Mouse (Mus musculus) small intestine, adult 2 months (tissue): Measurements from ENCODE around the gene Apaf1. TPM values are rescaled to one million over a fixed set of nuclear protein-coding genes. Genes with fewer than 3 reads are reported as not detected.

Experiments
- H3K27ac ChIP-seq: fragments of 200-500 bp; 2 replicates; pipeline ENCODE4 v1.5.1; 2012; ENCODE audit warnings: low read depth, low read length, control low read depth, inconsistent platforms; ENCODE audit not compliant: insufficient read depth
- H3K27me3 ChIP-seq: fragments of 200-500 bp; 2 replicates; pipeline ENCODE4 v1.6.1; 2012; ENCODE audit warnings: mild to moderate bottlenecking, moderate library complexity, low read length, inconsistent platforms; ENCODE audit not compliant: control insufficient read depth, insufficient read depth
- H3K36me3 ChIP-seq: fragments of 200-500 bp; 2 replicates; pipeline ENCODE4 v1.6.1; 2012; ENCODE audit warnings: mild to moderate bottlenecking, low read length, control low read depth, inconsistent platforms; ENCODE audit not compliant: control insufficient read depth, insufficient read depth
- H3K4me1 ChIP-seq: fragments of 200-500 bp; 2 replicates; pipeline ENCODE4 v1.6.1; 2012; ENCODE audit warnings: low read length, inconsistent platforms, mixed read lengths; ENCODE audit not compliant: control insufficient read depth, insufficient read depth, insufficient read length
- H3K4me3 ChIP-seq: fragments of 200-500 bp; 2 replicates; pipeline ENCODE4 v1.5.1; 2012; ENCODE audit warnings: low read depth, mild to moderate bottlenecking, control low read depth, inconsistent platforms, low read length, moderate library complexity
- CTCF ChIP-seq: fragments of 200-500 bp; IDR thresholded peaks from 2 replicates; pipeline ENCODE4 v1.5.1; 2012; ENCODE audit warnings: low read depth, mild to moderate bottlenecking, control low read depth, inconsistent platforms, low read length, moderate library complexity, mixed read lengths; ENCODE audit not compliant: insufficient replicate concordance, insufficient read length; ENCODE audit errors: extremely low read depth
- POLR2A ChIP-seq: fragments of 200-500 bp; IDR thresholded peaks from 2 replicates; pipeline ENCODE4 v1.6.1; 2012; ENCODE audit warnings: low read depth, mild to moderate bottlenecking, control low read depth, inconsistent platforms, low read length, moderate library complexity
- WGBS: fragments of 180-500 bp; shearing (Covaris S2); methylation state at CpG from one replicate; pipeline ENCODE4 v1.1.7; 2018; 5-methylcytosine and 5-hydroxymethylcytosine counted together
- polyA plus RNA-seq: library from polyadenylated mRNA; depleted of rRNA; stranded (reverse); fragments of >200 nt; gene quantifications from 2 replicates; pipeline ENCODE4 v1.2.3, GENCODE M21; 2012

Gene Apaf1
- polyA plus RNA-seq, 1 experiment, result 13.1 TPM

DNA sequence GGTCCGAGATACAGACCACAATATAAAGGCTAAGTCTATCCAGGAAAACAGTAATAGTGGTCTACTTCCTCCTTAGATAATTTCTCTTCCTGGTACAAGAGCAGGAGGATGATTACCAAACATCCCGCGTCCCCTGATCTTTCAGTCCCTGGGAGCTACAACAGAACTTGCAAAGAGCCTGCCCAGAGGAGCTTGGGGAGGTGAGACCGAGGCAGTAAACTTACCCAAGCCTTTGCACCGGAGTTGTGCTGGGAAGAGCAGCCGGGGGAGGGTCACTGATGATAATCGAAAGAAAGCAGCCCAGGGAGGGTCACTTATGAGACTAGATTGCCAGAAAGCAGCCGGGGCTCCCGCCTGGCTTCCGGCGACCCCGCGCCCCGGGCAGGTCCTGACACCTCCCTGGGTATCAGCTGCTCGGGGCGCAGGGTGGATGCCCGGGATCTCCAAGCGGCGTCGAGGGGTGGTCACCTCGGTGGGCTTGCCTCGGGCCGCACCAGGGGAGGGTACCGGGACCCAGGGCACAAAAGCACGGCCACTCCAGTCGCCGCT is 537 bp downstream of the Apaf1 start:
- TF ChIP-seq POLR2A, result no peak
- H3K27me3 ChIP-seq, result no peaks in the 10 kb centered on the region
- peaks cover 20% of the 10 kb centered on the region for H3K36me3 ChIP-seq
- H3K27ac ChIP-seq, result peak overlapping the region; percentile 85
- H3K4me3 ChIP-seq, result peak overlapping the region; percentile 89
- WGBS, result 1% methylated on average over 27 of the region's 27 CpGs
- H3K4me1 ChIP-seq, result no peaks in the 10 kb centered on the region

DNA sequence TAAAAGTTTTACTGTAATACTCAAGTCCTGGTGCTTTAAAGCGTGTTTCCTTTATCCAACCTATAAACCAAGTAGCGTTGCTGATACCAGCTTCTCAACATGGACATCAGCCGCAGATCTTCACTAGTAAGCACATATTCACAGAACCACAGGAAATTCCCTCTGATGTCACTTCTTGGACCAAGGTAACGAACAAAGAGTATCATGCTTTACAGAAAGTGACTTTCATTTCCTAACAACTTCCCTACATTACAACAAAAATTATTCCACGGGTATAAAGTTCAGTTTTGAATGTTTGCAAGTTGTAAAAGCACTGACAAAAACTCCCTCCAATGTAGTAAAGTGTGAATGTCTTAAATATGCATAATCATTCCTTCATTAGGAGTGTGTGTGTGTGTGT is 2.0 kb downstream of the Apaf1 start:
- no peak overlapping the region for H3K27ac ChIP-seq
- H3K4me3 ChIP-seq, result no peak overlapping the region
- H3K36me3 ChIP-seq, result peaks cover 32% of the 10 kb centered on the region
- no peaks in the 10 kb centered on the region for H3K27me3 ChIP-seq
- H3K4me1 ChIP-seq, result no peaks in the 10 kb centered on the region
- 58% methylated on average over 5 of the region's 5 CpGs for WGBS
- TF ChIP-seq CTCF (no peak), POLR2A (no peak)

DNA sequence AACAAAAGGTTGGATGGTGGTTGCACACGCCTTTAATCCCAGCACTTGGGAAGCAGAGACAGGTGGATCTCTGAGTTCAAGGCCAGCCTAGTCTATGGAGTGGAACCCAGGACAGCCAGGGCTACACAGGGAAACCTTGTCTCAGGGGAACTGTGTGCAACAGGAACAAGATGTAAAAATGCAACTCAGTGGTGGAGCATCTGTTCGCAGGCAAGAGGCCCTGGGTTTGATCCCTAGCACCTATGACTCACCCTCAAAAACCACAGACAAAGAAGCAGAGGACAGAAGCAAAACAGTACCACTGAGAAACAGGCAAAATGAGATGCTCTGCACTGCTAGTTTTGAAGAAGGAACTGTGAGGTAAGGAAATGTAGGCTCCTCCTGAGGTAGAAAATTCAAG is 5.9 kb downstream of the Apaf1 start:
- peaks cover 56% of the 10 kb centered on the region for H3K36me3 ChIP-seq
- 78% methylated on average over 2 of the region's 2 CpGs for WGBS
- H3K27me3 ChIP-seq, result no peaks in the 10 kb centered on the region
- no peak overlapping the region for H3K4me3 ChIP-seq
- H3K27ac ChIP-seq, result no peak overlapping the region
- TF ChIP-seq POLR2A (no peak), CTCF (no peak)
- no peaks in the 10 kb centered on the region for H3K4me1 ChIP-seq

DNA sequence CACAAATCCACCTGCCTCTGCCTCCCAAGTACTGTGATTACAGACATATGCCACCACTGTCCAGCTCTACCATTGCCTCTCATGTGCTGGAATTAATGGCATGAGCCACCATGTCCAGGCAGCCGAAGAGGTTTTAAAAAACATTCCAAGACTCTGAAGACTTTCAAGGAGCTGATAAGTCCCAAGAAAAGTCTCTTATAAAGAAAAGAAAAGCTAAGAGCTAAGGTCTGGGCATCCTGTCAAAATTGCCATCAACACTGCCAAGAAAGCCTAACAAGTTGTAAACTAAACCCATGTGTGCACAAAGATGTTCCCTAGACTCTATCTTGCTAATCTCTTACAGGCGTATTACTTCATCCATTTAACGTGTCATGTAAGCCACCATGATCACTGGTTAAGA is 9.2 kb downstream of the Apaf1 start:
- no peaks in the 10 kb centered on the region for H3K27me3 ChIP-seq
- no peaks in the 10 kb centered on the region for H3K4me1 ChIP-seq
- TF ChIP-seq CTCF, result no peak
- no peak for TF ChIP-seq POLR2A
- peaks cover 64% of the 10 kb centered on the region for H3K36me3 ChIP-seq
- H3K27ac ChIP-seq, result no peak overlapping the region
- WGBS, result 75% methylated on average over 3 of the region's 3 CpGs
- H3K4me3 ChIP-seq, result no peak overlapping the region

DNA sequence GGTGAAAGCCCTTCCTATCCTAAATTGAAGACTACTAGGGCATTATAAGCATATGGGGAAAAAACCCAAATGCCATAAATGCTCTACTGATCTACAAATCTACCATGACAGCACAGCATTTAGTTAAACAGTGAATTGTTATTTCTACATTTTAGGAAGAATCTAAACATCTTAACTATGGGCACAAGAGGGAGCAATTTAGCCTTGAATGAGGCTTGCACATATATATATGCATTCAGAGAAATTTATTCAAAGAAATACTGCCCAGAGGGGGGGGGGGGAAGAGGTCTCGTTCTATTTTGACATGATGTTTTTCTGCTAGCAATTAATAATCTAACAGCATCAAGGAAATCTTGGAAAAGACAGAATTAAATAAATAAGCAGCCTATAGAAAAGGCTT is 10.8 kb downstream of the Apaf1 start:
- peaks cover 62% of the 10 kb centered on the region for H3K36me3 ChIP-seq
- no peaks in the 10 kb centered on the region for H3K4me1 ChIP-seq
- no peak for TF ChIP-seq POLR2A
- TF ChIP-seq CTCF, result no peak
- H3K27me3 ChIP-seq, result no peaks in the 10 kb centered on the region
- H3K4me3 ChIP-seq, result no peak overlapping the region
- WGBS, result 27% methylated on average over 1 of the region's 1 CpGs
- H3K27ac ChIP-seq, result no peak overlapping the region

DNA sequence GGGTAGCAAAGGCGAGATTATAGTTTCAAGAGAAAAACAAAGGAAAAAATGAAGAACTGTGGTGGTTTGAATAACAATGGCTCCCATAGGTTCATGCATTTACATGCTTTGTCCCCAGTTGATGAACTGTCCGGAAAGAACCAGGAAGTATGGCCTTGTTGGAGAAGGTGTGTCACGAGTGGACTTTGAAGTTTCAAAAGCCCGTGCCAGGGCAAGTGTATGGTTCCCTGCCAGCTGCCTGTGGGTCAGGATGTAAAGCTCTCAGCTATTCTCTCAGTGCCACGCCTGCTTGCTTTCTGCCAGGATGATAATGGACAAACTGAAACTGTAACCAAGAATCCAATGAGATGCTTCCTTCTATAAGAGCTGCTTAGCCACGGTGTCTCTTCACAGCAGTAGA is 20.2 kb downstream of the Apaf1 start:
- TF ChIP-seq POLR2A (no peak), CTCF (no peak)
- Histone ChIP-seq H3K27me3 (no peaks in the 10 kb centered on the region), H3K4me1 (peaks cover 15% of the 10 kb centered on the region; the same call in 1 of the 2 replicates), H3K27ac (no peak overlapping the region), H3K4me3 (no peak overlapping the region), H3K36me3 (peaks cover 49% of the 10 kb centered on the region)
- 26% methylated on average over 6 of the region's 6 CpGs for WGBS

DNA sequence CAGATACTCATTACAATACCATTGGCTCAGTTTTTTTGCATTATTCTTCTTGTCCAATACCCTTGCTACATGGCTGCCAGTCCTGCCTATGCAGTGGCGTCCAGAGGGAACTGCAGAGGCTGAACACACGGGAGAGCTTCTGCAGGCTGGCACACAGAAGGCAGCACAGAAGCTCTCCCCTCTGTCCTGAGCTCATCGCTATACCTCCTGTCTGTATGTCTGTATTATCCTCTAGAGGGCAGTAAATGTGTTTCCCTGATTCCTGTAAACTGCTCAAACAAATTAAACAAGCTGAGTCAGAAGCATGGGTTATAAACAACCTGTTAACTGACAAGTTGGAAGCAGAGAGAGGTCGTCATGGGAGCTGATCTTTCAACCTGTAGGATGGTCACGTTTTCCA is 21.8 kb downstream of the Apaf1 start:
- Histone ChIP-seq H3K27me3 (no peaks in the 10 kb centered on the region), H3K4me1 (peaks cover 15% of the 10 kb centered on the region; the same call in 1 of the 2 replicates), H3K27ac (no peak overlapping the region), H3K36me3 (peaks cover 42% of the 10 kb centered on the region), H3K4me3 (no peak overlapping the region)
- TF ChIP-seq CTCF (peak; percentile 36; the same call in 1 of the 2 replicates), POLR2A (no peak)
- WGBS, result 32% methylated on average over 5 of the region's 5 CpGs

DNA sequence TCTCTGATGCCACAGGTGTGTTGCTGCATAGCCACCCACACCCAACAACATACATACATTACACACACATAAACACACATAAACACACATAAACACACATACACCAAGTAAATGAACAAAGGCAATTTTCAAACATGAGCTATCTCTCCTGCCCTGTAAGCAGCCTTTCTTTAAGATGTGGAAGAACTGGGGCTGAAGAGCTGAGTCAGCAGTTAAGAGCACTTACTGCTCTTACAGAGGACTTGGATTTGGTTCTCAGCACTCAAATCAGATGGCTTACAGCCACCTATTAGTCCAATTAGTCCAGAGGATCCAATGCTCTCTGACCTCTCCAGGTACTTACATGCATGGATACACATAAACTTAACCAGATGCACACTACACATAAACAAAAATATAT is 29.8 kb downstream of the Apaf1 start:
- H3K27ac ChIP-seq, result no peak overlapping the region
- H3K27me3 ChIP-seq, result no peaks in the 10 kb centered on the region
- no peaks in the 10 kb centered on the region for H3K4me1 ChIP-seq
- no peak overlapping the region for H3K4me3 ChIP-seq
- TF ChIP-seq CTCF (no peak), POLR2A (no peak)
- H3K36me3 ChIP-seq, result peaks cover 60% of the 10 kb centered on the region
